Mouse (Mus musculus): ENCODE measurements at regions not wholly inside any gene's neighbourhood (a gene's known extent, or its start where the extent isn't known, plus 50 kb on each side); places are given as distances from the start of the nearest gene placed in this dataset.
A peak's percentile ranks its signal among the peaks of the same experiment; 100 is the strongest.

DNA sequence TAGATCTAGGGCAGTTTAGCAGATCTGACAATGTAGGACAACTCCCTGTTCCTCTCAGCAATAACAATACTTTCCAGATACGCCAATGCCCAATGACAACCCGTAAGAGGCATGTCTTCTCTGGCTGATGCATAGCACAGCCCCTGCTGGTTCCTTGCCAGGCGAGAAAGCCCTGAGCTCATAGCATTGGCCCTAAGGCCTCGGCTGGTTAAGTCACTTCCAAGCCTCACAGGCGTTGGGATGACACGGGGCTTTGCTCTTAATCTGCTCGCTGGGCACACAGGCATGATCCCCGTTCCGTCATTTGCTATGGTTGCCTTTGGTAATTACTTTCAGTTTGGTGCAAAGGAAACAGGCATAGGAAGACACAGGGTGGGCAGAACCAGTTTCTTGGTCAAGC is 111.0 kb upstream of the Sulf2 start:
- DNase-seq (ENCODE audit: low spot score), result peak; percentile 81
- WGBS, result 83% methylated on average over 9 of the region's 9 CpGs
- TF ChIP-seq POLR2A (IDR thresholded peaks at IDR 0.05; ENCODE audit: borderline replicate concordance, extremely low read depth, insufficient read depth, insufficient read length), result no peak
- H3K4me3 ChIP-seq (replicated peaks; ENCODE audit: low read length), result no peak overlapping the region
- H3K27ac ChIP-seq (replicated peaks; ENCODE audit: low read depth, low read length), result no peak overlapping the region
- no peak overlapping the region for H3K4me2 ChIP-seq (replicated peaks; ENCODE audit: low read depth, low read length, severe bottlenecking)
- peak; percentile 76; the same call in 1 of the 2 replicates for ATAC-seq (ENCODE audit: low FRiP score, low read depth)
- no peak overlapping the region for H3K9ac ChIP-seq (ENCODE audit: low read depth, low read length, severe bottlenecking)
- H3K36me3 ChIP-seq (ENCODE audit: control insufficient read depth, insufficient read depth, low read length), result no peaks in the 10 kb centered on the region
- peaks cover 3% of the 10 kb centered on the region; the same call in 1 of the 2 replicates for H3K4me1 ChIP-seq (ENCODE audit: control insufficient read depth, insufficient read depth, low read length)
- H3K9me3 ChIP-seq (ENCODE audit: control insufficient read depth, low read length), result no peaks in the 10 kb centered on the region
- no peaks in the 10 kb centered on the region for H3K27me3 ChIP-seq (ENCODE audit: control insufficient read depth, insufficient read depth, low read length)

DNA sequence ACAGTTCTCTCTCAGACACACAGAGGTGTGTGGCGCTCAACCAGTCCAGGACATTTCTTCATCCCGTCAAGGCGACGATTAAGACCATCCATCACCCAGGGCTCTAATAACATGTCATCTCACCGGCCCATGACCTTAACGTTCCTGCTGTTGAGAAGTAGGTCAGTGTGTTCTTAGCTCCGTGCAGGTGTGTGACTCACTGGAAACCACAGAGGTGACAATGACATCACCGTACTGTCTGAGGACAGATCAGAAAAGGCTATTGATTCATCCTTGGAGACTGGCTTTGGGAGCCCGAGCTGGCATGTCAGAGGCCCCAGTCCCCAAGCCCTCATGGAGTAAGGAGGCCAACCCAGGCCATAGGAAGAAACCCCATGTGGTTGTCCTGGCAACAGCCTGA is 109.3 kb upstream of the Sulf2 start:
- no peak overlapping the region for H3K4me2 ChIP-seq (replicated peaks; ENCODE audit: low read depth, low read length, severe bottlenecking)
- TF ChIP-seq POLR2A (IDR thresholded peaks at IDR 0.05; ENCODE audit: borderline replicate concordance, extremely low read depth, insufficient read depth, insufficient read length), result no peak
- peaks cover 6% of the 10 kb centered on the region; the same call in 1 of the 2 replicates for H3K4me1 ChIP-seq (ENCODE audit: control insufficient read depth, insufficient read depth, low read length)
- H3K36me3 ChIP-seq (ENCODE audit: control insufficient read depth, insufficient read depth, low read length), result no peaks in the 10 kb centered on the region
- no peaks in the 10 kb centered on the region for H3K9me3 ChIP-seq (ENCODE audit: control insufficient read depth, low read length)
- H3K27ac ChIP-seq (replicated peaks; ENCODE audit: low read depth, low read length), result no peak overlapping the region
- no peaks in the 10 kb centered on the region for H3K27me3 ChIP-seq (ENCODE audit: control insufficient read depth, insufficient read depth, low read length)
- no peak for DNase-seq (ENCODE audit: low spot score)
- ATAC-seq (ENCODE audit: low FRiP score, low read depth), result no peak
- H3K4me3 ChIP-seq (replicated peaks; ENCODE audit: low read length), result no peak overlapping the region
- no peak overlapping the region for H3K9ac ChIP-seq (ENCODE audit: low read depth, low read length, severe bottlenecking)
- WGBS, result 76% methylated on average over 9 of the region's 9 CpGs

- Histone ChIP-seq H3K9me3 (ENCODE audit: control insufficient read depth, low read length) (no peaks in the 10 kb centered on the region), H3K9ac (ENCODE audit: low read depth, low read length, severe bottlenecking) (no peak overlapping the region), H3K4me3 (replicated peaks; ENCODE audit: low read length) (no peak overlapping the region), H3K27me3 (ENCODE audit: control insufficient read depth, insufficient read depth, low read length) (no peaks in the 10 kb centered on the region), H3K36me3 (ENCODE audit: control insufficient read depth, insufficient read depth, low read length) (no peaks in the 10 kb centered on the region), H3K27ac (replicated peaks; ENCODE audit: low read depth, low read length) (no peak overlapping the region; the same call in 1 of the 2 replicates), H3K4me2 (replicated peaks; ENCODE audit: low read depth, low read length, severe bottlenecking) (no peak overlapping the region), H3K4me1 (ENCODE audit: control insufficient read depth, insufficient read depth, low read length) (peaks cover 15% of the 10 kb centered on the region)
- no peak for ATAC-seq (ENCODE audit: low FRiP score, low read depth)
- no peak for TF ChIP-seq POLR2A (IDR thresholded peaks at IDR 0.05; ENCODE audit: borderline replicate concordance, extremely low read depth, insufficient read depth, insufficient read length)
- no peak for DNase-seq (ENCODE audit: low spot score)
- 44% methylated on average over 7 of the region's 7 CpGs for WGBS
Observed at GRCm38 (mm10) chr2:166261799-166262198, 106.3 kb upstream of the Sulf2 start.

DNA sequence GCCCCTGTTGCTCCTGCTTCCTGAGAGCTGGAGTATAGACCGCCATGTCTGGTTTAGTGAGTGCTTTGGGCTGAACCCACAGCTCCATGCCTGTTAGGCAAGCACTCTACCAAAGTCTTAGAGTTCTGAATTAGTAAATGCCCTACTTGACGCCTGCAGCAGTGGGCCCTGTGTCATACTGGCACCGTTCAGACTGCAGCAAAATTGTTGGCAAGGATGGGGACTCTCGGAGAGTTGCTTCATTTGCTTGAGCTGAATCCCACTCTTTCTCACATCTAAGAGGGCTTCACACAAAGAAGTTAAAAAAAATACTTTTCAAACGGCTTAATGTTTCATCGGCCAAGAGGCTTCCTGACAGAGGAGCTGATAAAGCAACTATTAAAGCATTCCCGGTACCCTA is 105.6 kb upstream of the Sulf2 start:
- H3K4me1 ChIP-seq (ENCODE audit: control insufficient read depth, insufficient read depth, low read length), result peaks cover 15% of the 10 kb centered on the region
- no peaks in the 10 kb centered on the region for H3K9me3 ChIP-seq (ENCODE audit: control insufficient read depth, low read length)
- DNase-seq (ENCODE audit: low spot score) (no peak), ATAC-seq (ENCODE audit: low FRiP score, low read depth) (no peak)
- no peak overlapping the region for H3K9ac ChIP-seq (ENCODE audit: low read depth, low read length, severe bottlenecking)
- no peaks in the 10 kb centered on the region for H3K27me3 ChIP-seq (ENCODE audit: control insufficient read depth, insufficient read depth, low read length)
- H3K4me3 ChIP-seq (replicated peaks; ENCODE audit: low read length), result no peak overlapping the region
- 68% methylated on average over 7 of the region's 7 CpGs for WGBS
- TF ChIP-seq POLR2A (IDR thresholded peaks at IDR 0.05; ENCODE audit: borderline replicate concordance, extremely low read depth, insufficient read depth, insufficient read length), result no peak
- no peaks in the 10 kb centered on the region for H3K36me3 ChIP-seq (ENCODE audit: control insufficient read depth, insufficient read depth, low read length)
- no peak overlapping the region for H3K4me2 ChIP-seq (replicated peaks; ENCODE audit: low read depth, low read length, severe bottlenecking)
- H3K27ac ChIP-seq (replicated peaks; ENCODE audit: low read depth, low read length), result no peak overlapping the region

GRCm38 (mm10) chr2:166258771-166259180 is 103.3 kb upstream of the Sulf2 start:
- ATAC-seq (ENCODE audit: low FRiP score, low read depth) (0 out of 2 replicates have a peak, but pooled peaks have one; percentile 30), DNase-seq (ENCODE audit: low spot score) (no peak)
- no peaks in the 10 kb centered on the region for H3K9me3 ChIP-seq (ENCODE audit: control insufficient read depth, low read length)
- H3K4me1 ChIP-seq (ENCODE audit: control insufficient read depth, insufficient read depth, low read length), result peaks cover 12% of the 10 kb centered on the region
- H3K36me3 ChIP-seq (ENCODE audit: control insufficient read depth, insufficient read depth, low read length), result no peaks in the 10 kb centered on the region
- no peak overlapping the region for H3K4me3 ChIP-seq (replicated peaks; ENCODE audit: low read length)
- 9% methylated on average over 7 of the region's 7 CpGs for WGBS
- H3K27ac ChIP-seq (replicated peaks; ENCODE audit: low read depth, low read length), result no peak overlapping the region
- TF ChIP-seq POLR2A (IDR thresholded peaks at IDR 0.05; ENCODE audit: borderline replicate concordance, extremely low read depth, insufficient read depth, insufficient read length), result no peak
- no peak overlapping the region for H3K9ac ChIP-seq (ENCODE audit: low read depth, low read length, severe bottlenecking)
- no peaks in the 10 kb centered on the region for H3K27me3 ChIP-seq (ENCODE audit: control insufficient read depth, insufficient read depth, low read length)
- no peak overlapping the region; the same call in 1 of the 2 replicates for H3K4me2 ChIP-seq (replicated peaks; ENCODE audit: low read depth, low read length, severe bottlenecking)

DNA sequence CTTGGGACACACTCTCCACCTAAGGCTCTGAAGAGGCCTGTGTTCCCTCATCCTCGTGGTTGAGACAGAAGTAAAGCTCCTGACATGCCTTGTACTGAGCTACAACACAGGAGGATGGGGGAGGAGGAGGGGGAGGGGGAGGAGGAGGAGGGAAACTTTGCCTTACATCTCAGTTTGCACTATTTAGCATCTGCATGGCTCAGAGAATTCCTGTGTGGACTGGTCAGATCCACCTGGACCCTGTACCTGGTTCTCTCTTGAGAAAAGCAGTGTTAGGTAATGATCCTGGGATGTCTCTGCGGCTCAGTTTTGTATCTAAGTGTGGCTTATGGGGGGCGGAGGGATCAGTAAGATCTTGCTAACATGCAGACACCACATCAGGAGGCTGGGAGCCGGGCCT is 102.2 kb upstream of the Sulf2 start:
- no peak overlapping the region for H3K4me3 ChIP-seq (replicated peaks; ENCODE audit: low read length)
- H3K4me1 ChIP-seq (ENCODE audit: control insufficient read depth, insufficient read depth, low read length), result peaks cover 12% of the 10 kb centered on the region
- DNase-seq (ENCODE audit: low spot score) (no peak), ATAC-seq (ENCODE audit: low FRiP score, low read depth) (no peak)
- no peak overlapping the region for H3K27ac ChIP-seq (replicated peaks; ENCODE audit: low read depth, low read length)
- no peaks in the 10 kb centered on the region for H3K36me3 ChIP-seq (ENCODE audit: control insufficient read depth, insufficient read depth, low read length)
- H3K27me3 ChIP-seq (ENCODE audit: control insufficient read depth, insufficient read depth, low read length), result no peaks in the 10 kb centered on the region
- H3K4me2 ChIP-seq (replicated peaks; ENCODE audit: low read depth, low read length, severe bottlenecking), result no peak overlapping the region
- no peak for TF ChIP-seq POLR2A (IDR thresholded peaks at IDR 0.05; ENCODE audit: borderline replicate concordance, extremely low read depth, insufficient read depth, insufficient read length)
- H3K9ac ChIP-seq (ENCODE audit: low read depth, low read length, severe bottlenecking), result no peak overlapping the region
- H3K9me3 ChIP-seq (ENCODE audit: control insufficient read depth, low read length), result no peaks in the 10 kb centered on the region
- WGBS, result 63% methylated on average over 4 of the region's 4 CpGs

Measured in limb, embryonic 14.5 days (tissue).